Mouse (Mus musculus) R1 (cell line): ENCODE measurements around the gene Gm10337.

Experiments used
- DNase-seq: peaks from one replicate; pipeline ENCODE4 v3.0.0-alpha.2; 2018; ENCODE audit warnings: low read depth, low spot score

Gm10337 gene

DNA sequence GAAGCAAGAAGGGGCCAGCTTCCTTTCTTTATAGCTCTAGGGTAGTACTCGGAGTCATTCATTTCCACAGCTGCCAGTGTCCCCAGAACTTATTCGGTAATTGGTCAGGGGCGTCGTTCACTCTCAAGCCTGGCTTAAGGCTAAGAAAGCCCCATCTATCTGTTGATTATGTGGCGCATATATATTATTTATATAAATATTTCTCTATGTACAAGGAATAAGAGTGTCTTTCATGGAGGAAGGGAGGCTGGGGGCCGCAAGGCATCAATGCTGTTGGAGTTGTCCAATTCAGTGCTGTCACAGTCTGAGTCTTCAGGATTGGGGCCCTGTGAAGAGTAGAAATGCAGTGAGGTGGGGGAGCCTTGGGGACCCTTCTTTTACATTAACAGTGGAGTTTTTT lies 3.7 kb upstream of the Gm10337 start:
- no peak for DNase-seq

- DNase-seq: no peak
Measured at GRCm38 (mm10) chr15:102500479-102500878, 3.0 kb upstream of the Gm10337 start.

GRCm38 (mm10) chr15:102501084-102501814 lies 2.3 kb upstream of the Gm10337 start:
- no peak for DNase-seq

GRCm38 (mm10) chr15:102502254-102502840 lies 1.2 kb upstream of the Gm10337 start:
- DNase-seq: no peak

DNA sequence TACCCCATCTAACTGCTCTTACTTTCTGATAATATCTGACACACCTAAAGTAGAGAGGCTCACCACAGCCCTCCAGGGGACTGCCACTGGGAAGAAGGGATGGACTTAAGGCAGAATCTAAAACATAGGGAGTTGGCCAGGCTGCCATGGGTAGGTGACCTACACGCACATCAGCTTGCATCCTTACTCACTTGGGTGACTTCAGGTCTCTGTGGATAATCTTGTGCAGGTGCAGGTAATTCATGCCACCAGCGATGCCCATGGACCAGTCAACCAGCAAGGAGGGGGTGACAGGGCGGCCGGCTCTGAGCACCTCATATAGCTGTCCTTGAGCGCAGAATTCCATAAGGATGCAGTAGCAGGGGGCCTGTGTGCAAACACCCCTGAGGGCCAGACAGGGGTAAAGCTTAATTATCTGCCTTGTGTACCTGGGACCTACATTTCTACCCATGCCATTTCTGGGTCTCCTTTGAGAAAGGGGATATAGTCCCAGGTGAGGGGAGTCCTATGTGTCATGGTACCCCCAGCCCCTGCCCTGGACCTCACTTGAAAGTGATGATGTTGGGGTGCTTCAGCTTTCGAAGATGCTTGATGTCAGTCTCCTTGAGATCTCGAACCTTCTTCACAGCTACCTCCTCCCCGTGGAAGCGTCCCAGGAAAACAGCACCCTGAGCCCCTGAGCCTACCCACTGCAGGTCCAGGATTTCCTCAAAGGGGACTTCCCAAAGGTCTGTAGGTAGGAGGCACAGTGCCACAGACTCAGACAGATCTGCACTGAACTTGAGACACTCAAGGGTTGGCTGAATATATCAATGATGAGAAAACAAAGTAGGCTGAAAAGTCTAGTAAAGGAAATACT lies 631 bp downstream of the Gm10337 start:
- DNase-seq: no peak

DNA sequence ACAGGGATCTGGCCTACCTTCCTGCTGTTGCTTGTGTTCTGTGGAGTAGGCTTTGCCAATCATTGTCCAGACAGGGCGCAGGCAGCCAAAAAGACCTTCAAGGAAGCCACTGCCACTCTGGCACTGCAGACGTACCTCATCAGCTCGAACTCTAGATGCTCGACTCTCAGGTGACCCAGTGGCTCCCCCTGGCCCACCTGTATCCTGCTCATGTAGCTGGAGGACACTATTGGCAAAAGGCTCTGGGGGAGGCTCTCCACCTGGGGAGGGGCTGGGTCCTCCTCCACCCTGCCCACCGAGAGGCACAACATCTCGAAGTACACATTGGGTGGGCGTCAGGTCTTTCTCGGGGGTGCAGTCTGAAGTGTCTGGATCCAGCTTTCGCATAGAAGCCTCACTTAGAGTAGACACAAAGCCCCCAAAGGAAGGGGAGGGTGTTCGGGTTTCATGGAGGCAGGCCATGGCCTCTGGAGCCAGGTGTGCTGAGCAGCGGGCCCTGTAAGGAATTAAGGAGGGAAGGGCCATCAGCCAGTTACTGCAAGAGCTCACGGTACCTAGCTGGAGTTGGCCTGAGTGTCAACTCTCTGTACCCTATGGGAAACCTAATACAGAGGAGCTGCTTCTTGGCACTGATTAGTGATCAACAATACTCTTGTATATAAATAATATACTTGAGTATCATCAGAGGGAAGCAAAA lies 1.7 kb downstream of the Gm10337 start:
- DNase-seq: no peak

DNA sequence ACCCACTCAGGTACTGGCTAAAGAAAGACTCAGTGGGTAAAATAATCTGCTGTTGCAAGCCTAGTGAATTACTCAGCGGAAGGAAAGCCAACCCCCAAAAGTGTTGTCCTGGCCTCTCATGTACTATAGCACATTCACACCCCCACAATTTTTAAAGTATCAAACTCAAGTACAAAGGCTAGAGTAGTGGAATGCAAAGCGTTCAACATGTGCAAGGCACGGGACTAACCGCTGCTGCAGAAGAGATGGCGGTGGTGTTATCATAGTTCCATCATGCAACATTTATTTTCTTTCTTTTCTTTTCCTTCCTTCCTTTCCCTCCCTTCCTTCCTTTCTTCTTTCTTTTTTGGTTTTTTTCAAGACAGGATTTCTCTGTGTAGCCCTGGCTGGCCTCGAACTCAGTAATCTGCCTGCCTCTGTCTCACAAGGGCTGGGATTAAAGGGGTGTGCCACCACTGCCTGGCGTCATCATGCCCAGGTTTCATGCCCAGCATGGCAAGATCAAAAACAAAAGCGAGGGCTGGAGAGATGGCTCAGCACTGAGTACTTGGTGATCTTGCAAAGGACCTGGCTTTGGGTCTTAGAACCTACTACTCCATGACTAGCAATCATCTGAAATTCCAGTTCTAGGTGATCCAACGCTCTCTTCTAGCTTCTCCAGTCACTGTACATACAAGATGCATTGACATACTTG lies 2.4 kb downstream of the Gm10337 start:
- DNase-seq: no peak

DNA sequence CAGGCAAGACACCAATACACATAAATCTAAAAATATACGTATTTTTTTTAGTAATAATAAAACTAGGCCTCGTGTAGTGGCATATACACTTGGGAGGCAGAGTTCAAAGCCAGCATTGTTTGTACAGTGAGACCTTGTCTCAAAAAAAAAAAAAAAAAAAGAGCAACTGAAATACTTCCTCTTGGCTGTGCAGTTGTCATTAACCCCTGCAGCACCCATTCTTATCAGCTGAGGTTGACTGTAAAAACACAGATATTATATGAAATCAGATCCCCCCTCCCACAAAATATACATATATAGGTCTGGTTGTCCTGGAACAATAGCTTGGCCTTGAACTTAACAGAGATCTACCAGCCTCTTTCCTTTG lies 2.9 kb downstream of the Gm10337 start:
- no peak for DNase-seq

- DNase-seq: no peak
Measured at GRCm38 (mm10) chr15:102506864-102507263, 3.3 kb downstream of the Gm10337 start.

- DNase-seq: no peak
Measured at GRCm38 (mm10) chr15:102507561-102507960, 4.0 kb downstream of the Gm10337 start.

- DNase-seq: no peak
Measured at GRCm38 (mm10) chr15:102508336-102508735, 4.8 kb downstream of the Gm10337 start.

- no peak for DNase-seq
Measured at GRCm38 (mm10) chr15:102510110-102510509, 6.6 kb downstream of the Gm10337 start.

GRCm38 (mm10) chr15:102510590-102511284 lies 7.2 kb downstream of the Gm10337 start:
- DNase-seq: peak; percentile 98

DNA sequence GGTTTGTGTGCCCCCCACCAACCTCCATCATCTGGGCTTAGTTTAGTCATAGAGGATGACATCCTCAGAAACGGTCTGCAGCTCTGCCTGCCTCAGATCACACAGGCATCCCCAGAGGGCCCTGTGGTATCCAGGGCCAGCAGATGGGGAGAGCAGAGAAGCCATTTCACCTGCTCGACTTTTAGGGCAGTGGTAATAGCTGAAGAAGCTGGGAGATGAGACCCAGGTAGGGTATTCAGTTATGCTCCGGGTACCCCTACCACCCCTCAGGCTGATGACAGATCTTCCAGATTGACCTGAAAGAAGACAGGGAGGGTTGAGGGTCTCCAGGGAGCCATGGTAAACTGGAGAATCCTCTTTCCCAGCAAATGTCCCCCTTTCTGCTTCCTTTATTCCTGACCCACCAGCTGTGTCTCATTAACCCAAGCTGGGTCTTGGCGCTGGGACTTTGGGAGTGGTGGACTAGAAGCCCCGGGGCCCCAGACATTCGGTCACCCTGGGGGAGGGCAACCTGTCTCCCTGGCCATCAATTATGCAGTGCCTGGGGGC lies 7.8 kb downstream of the Gm10337 start:
- no peak for DNase-seq

DNA sequence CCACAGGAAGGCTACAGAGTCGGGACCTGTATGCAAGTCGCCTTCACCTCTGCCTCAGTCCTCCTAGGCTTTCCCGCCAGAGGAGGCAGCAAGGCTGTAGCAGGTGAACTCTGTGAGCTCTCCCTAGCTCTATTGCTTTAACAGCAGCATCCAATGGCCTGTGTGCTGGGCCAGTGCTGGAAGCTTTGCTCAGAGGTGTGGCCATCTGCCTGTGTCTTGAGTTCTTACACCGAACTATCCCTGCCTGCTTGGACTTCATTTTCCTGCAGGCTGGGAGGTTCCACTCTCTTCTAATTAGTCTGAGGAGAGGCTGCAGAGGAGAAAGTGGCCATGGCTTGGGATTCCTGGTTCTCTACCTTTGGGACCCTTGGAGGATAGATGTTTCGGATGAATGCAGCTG lies 8.5 kb downstream of the Gm10337 start:
- no peak for DNase-seq

DNA sequence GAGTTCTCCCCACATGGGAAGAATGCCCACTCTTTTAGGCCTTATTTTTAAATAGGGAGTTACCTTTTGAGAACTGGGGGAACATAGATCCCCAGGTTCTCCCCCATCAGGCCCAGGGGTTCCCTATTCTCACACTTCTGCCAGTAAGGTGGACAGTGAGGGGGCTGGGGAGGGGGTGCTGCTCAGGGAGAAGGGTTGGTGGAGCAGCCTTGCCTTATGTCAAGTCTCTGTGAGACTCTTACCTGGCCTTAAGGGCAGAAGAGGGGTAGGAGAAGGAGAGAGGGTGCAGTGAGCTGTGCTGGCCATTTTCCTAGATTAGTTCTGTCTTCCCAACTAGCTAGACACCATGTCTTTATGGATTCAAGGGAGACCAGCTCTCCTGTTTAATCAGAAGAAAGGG lies 8.9 kb downstream of the Gm10337 start:
- DNase-seq: no peak

GRCm38 (mm10) chr15:102513004-102513403 lies 9.5 kb downstream of the Gm10337 start:
- DNase-seq: no peak

GRCm38 (mm10) chr15:102515261-102515660 lies 11.7 kb downstream of the Gm10337 start:
- no peak for DNase-seq

DNA sequence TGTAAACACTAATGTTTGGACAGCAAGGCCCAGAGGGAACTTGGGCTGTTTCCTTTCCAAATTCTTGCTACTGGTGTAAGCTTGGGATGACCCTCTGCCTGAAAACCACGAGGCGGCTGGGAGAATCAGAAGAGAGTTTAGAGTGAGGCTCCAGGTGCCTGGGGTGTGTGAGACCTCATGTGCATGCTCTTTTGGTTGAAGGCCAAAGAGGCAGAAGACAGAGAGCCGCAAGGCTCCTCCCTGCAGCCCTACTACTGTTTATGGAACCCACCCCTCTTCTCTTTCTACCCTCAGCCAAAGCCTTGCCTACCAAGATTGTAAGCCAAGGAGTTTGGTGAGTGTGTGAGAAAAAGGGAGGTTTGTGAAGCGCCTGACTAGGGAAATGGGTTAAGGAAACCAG lies 12.3 kb downstream of the Gm10337 start:
- DNase-seq: no peak

GRCm38 (mm10) chr15:102516293-102516692 lies 12.8 kb downstream of the Gm10337 start:
- DNase-seq: peak; percentile 54
